Mouse (Mus musculus) liver, adult 2 months (tissue): ENCODE data around the gene Adcy6.

Experiments used
- CTCF ChIP-seq: fragments of 200-500 bp; IDR thresholded peaks from 2 replicates; pipeline ENCODE4 v1.5.1; 2011; ENCODE audit warnings: low read depth, low read length, control low read depth
- POLR2A ChIP-seq: fragments of 200-500 bp; IDR thresholded peaks from 2 replicates; pipeline ENCODE4 v1.6.1; 2011; ENCODE audit warnings: low read length, control low read depth; ENCODE audit not compliant: insufficient read depth; ENCODE audit errors: extremely low read depth

DNA sequence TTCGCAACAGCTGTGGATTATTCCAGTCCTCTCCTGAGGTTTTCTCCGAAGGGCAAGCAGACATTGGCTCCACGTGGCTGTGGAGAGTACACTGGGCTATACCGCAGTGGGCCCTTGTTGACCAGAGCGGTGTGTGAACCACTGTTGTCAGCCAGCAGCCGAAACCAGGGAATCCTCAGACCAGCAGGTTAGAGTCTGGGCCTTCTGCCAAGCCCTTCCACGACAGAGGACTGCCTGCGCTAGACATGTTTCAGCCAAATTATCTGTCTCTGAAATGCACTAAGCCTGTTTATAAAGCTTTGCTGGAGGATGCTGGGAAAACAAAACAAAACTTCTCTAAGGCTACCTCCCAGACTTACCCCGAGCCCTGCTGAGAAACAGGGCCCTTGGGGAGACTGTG lies 4.7 kb upstream of the Adcy6 start:
- TF ChIP-seq CTCF (no peak), POLR2A (no peak)
